Mouse (Mus musculus): ENCODE results near the gene Alk. TPM values are rescaled to one million over a fixed set of nuclear protein-coding genes. Genes with fewer than 3 reads are reported as not detected.

Gene Alk
- polyA plus RNA-seq, 1 experiment = not detected

- TF ChIP-seq GATA1 (IDR thresholded peaks at IDR 0.05; ENCODE audit: low read length) = no peak
Observed at GRCm38 (mm10) chr17:72168152-72168551, 436.3 kb downstream of the Alk start.

- no peak for TF ChIP-seq GATA1 (IDR thresholded peaks at IDR 0.05; ENCODE audit: low read length)
Observed at GRCm38 (mm10) chr17:72158857-72159385, 445.5 kb downstream of the Alk start.

DNA sequence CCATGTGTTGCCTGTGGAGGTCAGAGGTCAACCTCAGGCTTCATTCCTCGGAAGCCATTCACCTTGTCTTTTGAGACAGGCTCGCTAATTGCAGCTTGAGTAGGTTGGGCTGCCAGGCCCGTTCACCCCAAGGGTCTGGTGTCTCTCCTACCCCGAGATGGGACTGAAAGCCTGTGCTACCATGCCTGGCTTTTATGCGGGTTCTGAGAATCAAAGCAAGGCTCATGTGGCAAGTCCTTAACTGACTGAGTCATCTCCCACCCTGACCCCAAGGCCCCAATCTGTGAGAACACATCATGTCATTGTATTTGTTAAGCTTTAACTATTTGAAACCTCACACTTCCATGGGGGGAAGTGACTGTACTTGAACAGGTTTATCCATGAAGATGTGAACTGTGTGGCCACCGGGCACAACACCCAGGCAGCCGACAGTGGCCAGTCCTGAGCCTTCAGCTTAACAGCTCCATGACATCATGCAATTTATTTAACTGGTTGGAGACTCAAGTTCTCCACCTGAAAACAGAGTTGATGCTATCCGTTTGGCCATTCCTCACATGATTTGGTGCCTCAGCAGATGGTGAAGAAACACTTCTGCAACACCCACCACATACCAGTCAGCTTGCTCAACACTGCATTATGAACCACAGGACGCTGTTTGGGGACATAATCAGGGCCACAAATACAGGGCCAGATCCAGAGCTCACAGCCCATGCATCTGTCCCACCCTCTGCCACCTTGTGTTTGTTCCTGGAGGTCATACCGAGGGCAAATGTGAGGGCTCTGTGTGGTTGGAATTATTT lies 446.4 kb downstream of the Alk start:
- no peak for TF ChIP-seq GATA1 (IDR thresholded peaks at IDR 0.05; ENCODE audit: low read length)

- no peak for TF ChIP-seq GATA1 (IDR thresholded peaks at IDR 0.05; ENCODE audit: low read length)
Observed at GRCm38 (mm10) chr17:72153038-72153437, 451.4 kb downstream of the Alk start.

DNA sequence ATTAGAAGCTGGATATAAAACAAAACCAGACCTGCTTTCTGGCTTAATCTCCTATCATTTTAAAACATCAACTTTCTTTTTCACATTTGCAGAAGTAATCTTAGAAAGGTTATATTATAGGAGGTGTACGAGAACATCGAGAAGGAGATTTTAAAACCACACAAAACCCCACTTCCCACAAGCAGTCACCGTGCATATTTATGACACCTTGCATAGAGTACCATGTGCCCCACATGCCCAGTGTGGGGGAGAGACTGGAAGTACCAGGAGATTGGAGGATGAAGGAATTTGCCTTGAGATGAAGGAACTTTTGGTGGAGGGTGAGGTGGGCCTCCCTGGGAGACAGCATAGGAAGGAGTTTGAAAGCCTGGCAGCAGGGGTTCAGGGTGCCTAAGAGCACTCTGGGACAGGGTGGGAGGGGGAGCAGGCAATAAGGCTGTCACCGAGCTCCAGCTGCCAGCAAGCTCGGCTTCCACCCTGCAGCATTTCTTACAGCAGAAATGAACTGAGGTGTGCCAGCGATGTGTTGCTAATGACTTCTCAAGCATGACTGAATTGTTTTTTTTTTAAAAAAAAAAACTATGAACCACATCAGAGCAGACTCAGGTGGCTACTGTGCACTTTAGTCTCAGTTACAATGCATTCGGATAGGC lies 459.4 kb downstream of the Alk start:
- TF ChIP-seq GATA1 (IDR thresholded peaks at IDR 0.05; ENCODE audit: low read length) = no peak

DNA sequence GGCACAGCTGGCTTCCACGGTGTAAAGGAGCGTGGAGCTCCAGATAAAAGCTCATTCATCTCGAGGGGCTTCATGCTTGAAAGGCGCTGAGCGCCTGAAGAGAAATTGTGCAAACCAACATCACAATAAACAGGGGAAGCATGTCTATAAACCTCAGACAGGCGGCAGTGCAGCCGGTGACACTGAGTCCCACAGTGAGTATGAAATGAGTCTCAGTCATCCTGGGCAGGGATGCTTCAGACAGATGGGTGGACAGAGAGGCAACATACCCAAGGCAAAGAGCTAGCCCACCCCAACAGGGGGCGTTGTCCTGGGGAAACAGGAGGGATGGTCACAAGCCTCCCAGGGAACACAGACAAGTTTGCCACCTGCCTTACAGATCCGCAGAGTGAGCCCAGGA lies 460.0 kb downstream of the Alk start:
- TF ChIP-seq GATA1 (IDR thresholded peaks at IDR 0.05; ENCODE audit: low read length) = no peak

GRCm38 (mm10) chr17:72132140-72132911 lies 472.1 kb downstream of the Alk start:
- TF ChIP-seq GATA1 (IDR thresholded peaks at IDR 0.05; ENCODE audit: low read length) = no peak

GRCm38 (mm10) chr17:72121660-72122059 lies 482.8 kb downstream of the Alk start:
- TF ChIP-seq GATA1 (IDR thresholded peaks at IDR 0.05; ENCODE audit: low read length) = no peak

GRCm38 (mm10) chr17:72120278-72120677 lies 484.1 kb downstream of the Alk start:
- no peak for TF ChIP-seq GATA1 (IDR thresholded peaks at IDR 0.05; ENCODE audit: low read length)

- TF ChIP-seq GATA1 (IDR thresholded peaks at IDR 0.05; ENCODE audit: low read length) = no peak
Observed at GRCm38 (mm10) chr17:72118376-72118775, 486.1 kb downstream of the Alk start.

- no peak for TF ChIP-seq GATA1 (IDR thresholded peaks at IDR 0.05; ENCODE audit: low read length)
Observed at GRCm38 (mm10) chr17:72115271-72115944, 489.0 kb downstream of the Alk start.

DNA sequence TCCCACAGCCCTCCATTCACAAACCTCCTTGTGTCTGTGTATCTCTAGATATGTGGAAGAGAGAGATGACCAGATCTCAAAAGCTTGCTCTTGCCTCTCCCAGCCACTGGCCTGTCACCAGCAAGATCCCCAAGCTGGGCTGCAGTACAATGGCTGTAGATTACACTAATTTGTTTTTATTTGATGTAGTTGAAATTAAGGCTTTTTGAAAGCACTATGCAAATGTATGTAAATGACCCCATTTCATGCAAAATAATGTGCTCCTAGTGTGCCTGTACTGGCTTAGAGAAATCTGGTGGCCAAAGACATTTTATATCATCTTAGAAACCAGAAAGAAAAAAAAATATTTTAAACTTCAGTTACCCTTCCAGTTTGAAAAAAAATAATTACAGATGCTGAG lies 492.4 kb downstream of the Alk start:
- no peak for TF ChIP-seq GATA1 (IDR thresholded peaks at IDR 0.05; ENCODE audit: low read length)

DNA sequence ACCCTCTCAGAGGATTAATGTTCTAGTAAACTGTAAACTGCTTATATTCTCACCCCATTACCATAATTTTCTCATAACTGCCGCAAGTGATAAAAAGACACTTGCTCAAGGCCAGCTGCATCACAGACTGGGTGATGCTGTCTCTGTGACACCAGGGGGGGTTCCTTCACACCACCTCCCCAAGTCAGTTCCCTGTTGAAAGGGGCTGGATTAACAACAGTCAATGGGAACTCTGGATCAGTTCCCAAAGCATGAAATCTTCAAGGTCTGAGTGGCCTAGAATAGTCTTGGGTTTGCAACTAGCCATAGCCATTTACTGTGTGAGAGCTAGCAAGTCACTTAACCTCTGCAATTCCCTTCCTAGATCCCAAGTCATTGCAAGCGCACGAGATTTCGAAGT lies 492.9 kb downstream of the Alk start:
- TF ChIP-seq GATA1 (IDR thresholded peaks at IDR 0.05; ENCODE audit: low read length) = no peak

DNA sequence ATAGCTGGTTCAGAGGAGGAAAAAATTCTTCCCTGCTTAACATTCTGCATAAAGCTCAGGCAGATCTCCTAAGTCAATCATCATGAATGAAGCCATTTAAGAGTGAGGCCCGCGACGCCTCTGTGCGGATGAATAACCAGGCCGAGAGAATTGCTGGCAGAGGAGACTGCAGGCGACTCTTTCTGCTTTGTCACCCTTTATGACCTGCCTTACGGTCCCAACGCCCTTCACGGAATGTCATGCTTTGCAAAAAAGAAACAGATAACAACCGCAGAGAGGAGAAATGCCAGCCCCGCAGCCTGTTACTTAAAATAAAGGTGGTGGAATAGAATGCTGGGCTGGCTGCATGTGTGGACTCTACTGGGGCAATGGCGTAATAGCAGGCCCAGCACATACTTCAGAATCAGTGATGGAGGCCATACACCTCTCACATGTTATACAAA lies 517.1 kb downstream of the Alk start:
- TF ChIP-seq GATA1 (IDR thresholded peaks at IDR 0.05; ENCODE audit: low read length) = no peak

DNA sequence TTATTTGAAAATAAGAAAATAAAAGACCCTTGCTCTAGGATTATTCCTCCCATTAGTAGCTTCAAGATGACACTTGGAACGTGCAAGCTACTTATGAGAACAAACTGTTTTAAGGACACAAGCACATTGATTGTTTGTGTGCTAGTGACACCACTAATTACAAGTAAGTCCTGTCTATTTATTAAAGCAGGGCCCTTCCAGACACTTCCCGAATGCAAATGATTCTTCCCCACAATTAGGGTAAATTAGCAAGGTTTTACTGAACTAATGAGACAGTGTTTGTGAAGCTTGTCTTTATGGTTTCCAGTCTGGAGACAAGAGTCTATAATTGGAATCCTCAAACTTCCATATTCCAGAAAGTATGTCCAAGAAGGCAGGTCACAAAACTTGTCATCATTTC lies 523.0 kb downstream of the Alk start:
- no peak for TF ChIP-seq GATA1 (IDR thresholded peaks at IDR 0.05; ENCODE audit: low read length)

Data from G1E-ER4 (cell line).